ENCODE assay signal across 9 mouse cellular contexts in genomic region chr12:119470260-119470659, GRCm38 (mm10).
DNase-seq lines count a peak whose midpoint lies in the region; ATAC-seq lines count a peak whose summit lies in the region.
"Had no signal": no experiment of that assay in that cellular context is flagged by ENCODE, and none has a peak within 500 bp of the region (broad histone marks: within the 10 kb centered on the region; RNA-seq: fewer than 3 reads in every experiment).

No protein-coding gene starts in this region.

- H3K4me2 ChIP-seq in neural tube, embryonic 11.5 days (ENCODE audit: low read depth), result no peak overlapping the region

- no peak overlapping the region for H3K27ac ChIP-seq in neural tube, embryonic 11.5 days (ENCODE audit: low read depth, low read length)

- H3K9me3 ChIP-seq in neural tube, embryonic 11.5 days (ENCODE audit: control insufficient read depth, low read length), result no peaks in the 10 kb centered on the region

- no peaks in the 10 kb centered on the region for H3K4me1 ChIP-seq in neural tube, embryonic 11.5 days (ENCODE audit: control insufficient read depth, insufficient read depth, low read length)

- ATAC-seq in neural tube, embryonic 11.5 days (ENCODE audit: insufficient read depth, low FRiP score, low TSS enrichment), result peak; percentile 68; the same call in 1 of the 2 replicates
- peak; percentile 50 for ATAC-seq in inflammation-experienced regulatory T-cells, adult 6 months

- no peaks in the 10 kb centered on the region for H3K36me3 ChIP-seq in neural tube, embryonic 11.5 days (ENCODE audit: control insufficient read depth, insufficient read depth, low read length)

- peak; percentile 30 for DNase-seq in neural tube, embryonic 11.5 days (ENCODE audit: low spot score)
- DNase-seq in neural tube, embryonic 10.5 days (ENCODE audit: extremely low spot score, low spot score), result no peak
- DNase-seq in brain, adult 2 months (ENCODE audit: low read depth, low spot score), result peak; percentile 11
- peak; percentile 42 for DNase-seq in retina, embryonic 14.5 days (ENCODE audit: low spot score)
- no peak for DNase-seq in right cerebral cortex, postnatal 10 days (ENCODE audit: low spot score in 2 of 2)
- DNase-seq in cerebellum, adult 9-10 months, result no peak
- no peak for DNase-seq in testis, postnatal 14 days (ENCODE audit: low spot score)
- DNase-seq: cerebellum, postnatal 14 days had no signal

- no peaks in the 10 kb centered on the region for H3K27me3 ChIP-seq in neural tube, embryonic 11.5 days (ENCODE audit: control insufficient read depth, insufficient read depth, low read length)

- no peak overlapping the region for H3K9ac ChIP-seq in neural tube, embryonic 11.5 days (ENCODE audit: low read length)

- no peak overlapping the region for H3K4me3 ChIP-seq in neural tube, embryonic 11.5 days (ENCODE audit: low read depth, low read length)

Comparison
In these comparisons a context has a peak if more than half of its experiments do, and no peak if none do; other contexts are left out.
1. DNase-seq: peak in neural tube, embryonic 11.5 days (single experiment), brain, adult 2 months (single experiment) and retina, embryonic 14.5 days (single experiment); none in neural tube, embryonic 10.5 days (single experiment), right cerebral cortex, postnatal 10 days (0 of 2), cerebellum, adult 9-10 months (single experiment) and testis, postnatal 14 days (single experiment).